Mouse (Mus musculus) mammary gland, adult 2 months (tissue): ENCODE results near the gene Pla2g10. TPM values are rescaled to one million over a fixed set of nuclear protein-coding genes. Genes with fewer than 3 reads are reported as not detected.

ENCODE experiments used
- polyA plus RNA-seq: library from polyadenylated mRNA; depleted of rRNA; stranded (reverse); fragments of >200 nt; gene quantifications from 2 replicates; pipeline ENCODE4 v1.2.3, GENCODE M21; 2012; ENCODE audit warnings: low replicate concordance; rRNA removed

The Pla2g10 gene
- not detected in 2 replicates for polyA plus RNA-seq

DNA sequence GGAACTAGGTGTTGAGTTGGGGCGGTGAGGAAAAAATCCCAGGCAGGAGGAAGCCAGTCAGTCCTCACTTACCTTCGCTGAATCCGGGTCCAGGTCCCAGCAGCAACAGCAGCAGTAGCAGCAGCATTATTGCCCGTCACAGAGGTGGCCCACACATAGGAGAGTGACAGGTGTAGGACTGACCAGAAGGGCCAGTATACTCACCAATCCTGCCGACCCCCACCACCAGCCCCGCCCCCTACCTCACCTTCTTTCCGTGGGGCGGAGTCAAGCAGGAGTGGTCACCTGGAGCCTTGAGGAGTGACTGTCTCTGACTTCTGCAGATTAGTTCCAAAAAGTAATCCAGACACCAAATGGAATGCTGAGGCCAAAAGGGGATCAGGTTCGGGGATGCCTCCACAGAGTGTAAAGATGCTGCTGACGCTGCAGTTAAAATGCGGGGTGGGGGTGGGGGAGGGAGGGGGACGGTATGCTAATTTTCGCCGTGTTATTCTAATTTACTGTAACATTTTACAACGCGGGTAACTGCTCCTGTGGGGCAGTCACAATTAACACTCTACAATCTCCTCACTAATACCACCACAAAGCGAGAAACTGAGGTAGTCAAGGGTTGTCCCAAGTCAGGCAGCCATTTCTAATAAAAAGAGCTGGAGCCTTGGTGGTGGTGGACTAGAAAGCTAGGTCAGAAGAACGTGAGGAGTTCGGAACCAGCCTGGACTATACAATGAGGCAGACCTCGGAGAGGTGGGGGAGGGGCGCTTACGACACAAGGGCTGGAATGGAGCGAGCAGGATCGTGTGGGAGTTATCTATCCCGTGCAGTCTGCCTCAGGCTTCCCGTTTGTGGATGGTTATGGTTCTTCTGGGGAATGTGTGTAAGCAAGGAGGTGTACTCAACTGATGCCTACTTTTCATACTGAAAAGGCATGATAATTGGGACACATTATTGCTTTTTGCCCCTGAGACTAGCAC lies at the start of gene Pla2g10:
Pla2g10 (minus strand) TSS at position 699 of the 971 bp plus-strand sequence.

GRCm38 (mm10) chr16:13671685-13672385 lies 58.9 kb downstream of the Pla2g10 start, which contains the start of the genes Bfar and 3110001I22Rik:
TSS of gene Bfar (plus strand) at chr16:13671858.
TSS of gene 3110001I22Rik (plus strand) at chr16:13671929.

GRCm38 (mm10) chr16:13667878-13668343 lies 62.9 kb downstream of the Pla2g10 start, which contains the start of gene Parn:
TSS of gene Parn (minus strand) at chr16:13668170.

Other genes starting within 250 kb of the Pla2g10 start
- gene Parn, start 62.8 kb downstream of the Pla2g10 start, polyA plus RNA-seq: 10.2 and 17.5 TPM in 2 replicates
- 19.2 and 44.9 TPM in 2 replicates for gene Bfar, start 59.1 kb downstream of the Pla2g10 start, polyA plus RNA-seq
- 0.65 and 1.2 TPM in 2 replicates for gene 3110001I22Rik, start 59.1 kb downstream of the Pla2g10 start, polyA plus RNA-seq
- gene Rrn3, start 49.7 kb upstream of the Pla2g10 start, polyA plus RNA-seq: 6.7 and 15.8 TPM in 2 replicates
- gene Ntan1, start 87.9 kb upstream of the Pla2g10 start, polyA plus RNA-seq: 58.7 and 74.7 TPM in 2 replicates
- 52.8 and 118 TPM in 2 replicates for gene Pdxdc1, start 172.1 kb upstream of the Pla2g10 start, polyA plus RNA-seq
- gene Mpv17l, start 172.2 kb upstream of the Pla2g10 start, polyA plus RNA-seq: 1.5 and 2.9 TPM in 2 replicates